Mouse (Mus musculus) limb, embryonic 12.5 days (tissue): ENCODE data around the gene Irf8. TPM values are rescaled to one million over a fixed set of nuclear protein-coding genes. Genes with fewer than 3 reads are reported as not detected.
"Not testable (repeated sequence)": the region's sequence is repeated elsewhere in the genome, so short reads cannot be mapped to it uniquely, and the experiment has no call there.

Source experiments
- ATAC-seq: fragments of 200-750 bp; cut with Nextera tagmentation; 2 replicates; pipeline ENCODE4 v1.8.0; 2017; ENCODE audit warnings: low read depth, moderate TSS enrichment; ENCODE audit not compliant: insufficient number of reproducible peaks, insufficient read depth, low FRiP score, low TSS enrichment
- H3K27ac ChIP-seq: fragments of 300-500 bp; sonication (generic); 2 replicates; pipeline ENCODE4 v1.5.1; 2016; ENCODE audit warnings: mild to moderate bottlenecking, moderate library complexity
- H3K27me3 ChIP-seq: fragments of 300-500 bp; sonication (generic); 2 replicates; pipeline ENCODE4 v1.6.1; 2016; ENCODE audit warnings: mild to moderate bottlenecking, moderate library complexity
- H3K36me3 ChIP-seq: fragments of 300-500 bp; sonication (generic); 2 replicates; pipeline ENCODE4 v1.6.1; 2016; ENCODE audit warnings: mild to moderate bottlenecking, moderate library complexity
- H3K4me1 ChIP-seq: fragments of 300-500 bp; sonication (generic); replicated peaks from 2 replicates; pipeline ENCODE4 v1.6.1; 2016
- H3K4me2 ChIP-seq: fragments of 300-500 bp; sonication (generic); 2 replicates; pipeline ENCODE4 v1.6.1; 2016; ENCODE audit warnings: mild to moderate bottlenecking, moderate library complexity
- H3K4me3 ChIP-seq: fragments of 300-500 bp; sonication (generic); replicated peaks from 2 replicates; pipeline ENCODE4 v1.5.1; 2016; ENCODE audit warnings: mild to moderate bottlenecking
- H3K9ac ChIP-seq: fragments of 300-500 bp; sonication (generic); replicated peaks from 2 replicates; pipeline ENCODE4 v1.6.1; 2016; ENCODE audit warnings: mild to moderate bottlenecking, moderate library complexity
- H3K9me3 ChIP-seq: fragments of 300-500 bp; sonication (generic); 2 replicates; pipeline ENCODE4 v1.6.1; 2016; ENCODE audit warnings: mild to moderate bottlenecking, moderate library complexity
- WGBS: fragments of 180-500 bp; shearing (Covaris S2); methylation state at CpG from one replicate; pipeline ENCODE4 v1.1.7; 2016; 5-methylcytosine and 5-hydroxymethylcytosine counted together
- polyA plus RNA-seq: library from polyadenylated mRNA; unstranded; fragments of >200 nt; fragmentation: Nextera tagmentation; extraction: Ambion mirVana; gene quantifications from 2 replicates; pipeline ENCODE4 v1.2.1, GENCODE M21; 2016

The Irf8 gene
- polyA plus RNA-seq, 1 experiment from 2014 or later, result 3.5 TPM

DNA sequence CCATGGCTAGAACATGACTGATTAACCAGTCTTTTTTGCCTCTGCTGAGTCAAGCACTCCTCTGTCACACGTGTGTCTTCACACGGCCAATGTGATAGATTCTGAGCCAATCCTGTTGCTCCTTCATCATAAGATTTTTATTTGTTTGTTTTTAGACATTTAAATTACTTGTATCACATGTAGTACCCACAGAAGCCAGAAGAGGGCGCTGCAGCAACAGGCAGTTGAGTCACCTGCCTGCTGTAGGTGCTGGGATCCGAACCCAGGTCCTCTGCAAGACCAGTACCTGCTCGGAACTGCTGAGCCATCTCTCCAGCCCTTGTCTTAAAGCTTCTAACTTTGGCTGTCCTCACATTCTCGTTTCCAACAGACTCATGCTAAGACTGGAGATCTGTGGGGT is 13.1 kb upstream of the Irf8 start:
- H3K36me3 ChIP-seq, result no peaks in the 10 kb centered on the region
- ATAC-seq, result no peak
- H3K27ac ChIP-seq, result no peak overlapping the region
- WGBS, result 76% methylated on average over 6 of the region's 6 CpGs
- H3K4me2 ChIP-seq, result no peak overlapping the region
- 0 out of 2 replicates have a peak, but pooled peaks cover 2% of the 10 kb centered on the region for H3K4me1 ChIP-seq
- peaks cover 2% of the 10 kb centered on the region; the same call in 1 of the 2 replicates for H3K27me3 ChIP-seq
- H3K4me3 ChIP-seq, result no peak overlapping the region
- 0 out of 2 replicates have a peak, but pooled peaks cover 2% of the 10 kb centered on the region for H3K9me3 ChIP-seq
- H3K9ac ChIP-seq, result no peak overlapping the region

DNA sequence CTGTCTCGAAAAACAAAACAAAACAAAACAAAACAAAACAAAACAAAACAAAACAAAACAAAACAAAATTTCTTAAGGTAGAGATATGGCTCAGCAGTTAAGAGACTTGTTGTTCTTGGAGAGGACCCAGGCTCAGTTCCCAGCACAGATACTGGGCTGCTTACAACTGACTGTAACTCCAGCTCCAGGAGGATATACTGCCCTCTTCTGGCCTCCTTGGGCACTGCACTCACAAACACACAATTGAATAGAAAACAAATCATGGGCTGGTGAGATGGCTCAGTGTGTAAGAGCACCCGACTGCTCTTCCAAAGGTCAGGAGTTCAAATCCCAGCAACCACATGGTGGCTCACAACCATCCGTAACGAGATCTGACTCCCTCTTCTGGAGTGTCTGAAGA is 12.1 kb upstream of the Irf8 start:
- not testable (repeated sequence) for H3K9me3 ChIP-seq, ATAC-seq, H3K36me3 ChIP-seq, H3K4me1 ChIP-seq, H3K9ac ChIP-seq, H3K4me2 ChIP-seq, H3K27me3 ChIP-seq, H3K27ac ChIP-seq, H3K4me3 ChIP-seq
- WGBS, result 90% methylated on average over 4 of the region's 4 CpGs

DNA sequence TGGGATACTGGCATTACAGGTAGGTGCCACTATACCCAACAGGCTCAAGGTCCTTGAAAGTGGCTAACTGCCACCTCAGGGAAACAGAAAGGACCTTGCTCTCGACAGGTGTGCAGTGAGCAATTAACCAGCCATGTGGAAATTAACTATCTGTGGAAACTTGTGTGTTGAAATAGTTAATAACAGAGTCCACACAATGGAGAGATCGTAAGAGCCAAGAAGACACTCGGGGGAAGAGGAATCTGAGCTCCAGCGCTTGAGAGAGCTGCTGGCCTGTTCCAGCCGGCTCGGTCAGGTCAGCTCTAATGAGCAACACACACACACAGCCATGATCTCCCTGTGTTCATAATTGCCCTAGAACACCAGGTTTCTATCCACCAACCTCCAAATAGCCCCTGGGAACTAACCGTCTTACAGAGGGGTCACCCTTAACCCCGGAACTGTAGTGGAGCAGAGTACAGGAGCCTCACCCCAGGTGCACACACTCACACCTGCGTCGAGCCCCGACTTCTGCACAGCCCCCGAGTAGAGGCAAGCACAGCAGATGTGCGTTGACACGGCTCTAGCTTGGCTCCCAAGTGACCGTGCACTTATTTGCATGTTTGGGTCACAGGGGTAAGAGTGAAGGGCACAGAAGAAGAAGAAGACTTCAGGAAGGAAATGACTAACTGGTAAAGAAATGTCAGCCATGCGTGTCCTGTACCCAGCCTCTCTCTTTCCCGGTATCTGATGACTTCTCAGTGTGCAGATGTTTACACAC is 11.2 kb upstream of the Irf8 start:
- no peak for ATAC-seq
- H3K27ac ChIP-seq, result no peak overlapping the region
- H3K4me2 ChIP-seq, result no peak overlapping the region
- WGBS, result 63% methylated on average over 17 of the region's 17 CpGs
- H3K9ac ChIP-seq, result no peak overlapping the region
- H3K9me3 ChIP-seq, result 0 out of 2 replicates have a peak, but pooled peaks cover 2% of the 10 kb centered on the region
- 0 out of 2 replicates have a peak, but pooled peaks cover 2% of the 10 kb centered on the region for H3K4me1 ChIP-seq
- peaks cover 9% of the 10 kb centered on the region for H3K27me3 ChIP-seq
- H3K36me3 ChIP-seq, result no peaks in the 10 kb centered on the region
- H3K4me3 ChIP-seq, result no peak overlapping the region

DNA sequence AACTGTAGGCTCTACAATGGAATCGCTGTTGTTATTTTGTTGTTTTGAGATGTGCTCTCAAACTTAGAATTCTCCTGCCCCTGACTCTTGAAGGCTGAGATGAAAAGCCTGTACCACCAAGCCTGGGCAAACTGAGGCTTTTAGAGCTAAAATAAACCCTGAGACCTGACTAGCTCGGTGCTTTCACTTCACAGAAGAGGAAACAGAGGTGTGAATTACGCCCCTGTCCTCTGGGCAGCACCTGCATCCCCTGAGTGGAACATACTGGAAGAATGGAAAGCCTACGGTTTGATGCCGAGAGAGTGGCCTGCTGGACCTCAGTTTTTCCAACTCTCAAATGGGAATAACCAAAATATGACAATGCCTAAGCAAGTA is 10.6 kb upstream of the Irf8 start:
- 69% methylated on average over 5 of the region's 5 CpGs for whole genome bisulfite sequencing
- peaks cover 13% of the 10 kb centered on the region for H3K27me3 ChIP-seq
- H3K4me3 ChIP-seq, result no peak overlapping the region
- H3K9me3 ChIP-seq, result 0 out of 2 replicates have a peak, but pooled peaks cover 2% of the 10 kb centered on the region
- 0 out of 2 replicates have a peak, but pooled peaks cover 2% of the 10 kb centered on the region for H3K4me1 ChIP-seq
- no peaks in the 10 kb centered on the region for H3K36me3 ChIP-seq
- ATAC-seq, result no peak
- no peak overlapping the region for H3K9ac ChIP-seq
- no peak overlapping the region for H3K27ac ChIP-seq
- no peak overlapping the region for H3K4me2 ChIP-seq

DNA sequence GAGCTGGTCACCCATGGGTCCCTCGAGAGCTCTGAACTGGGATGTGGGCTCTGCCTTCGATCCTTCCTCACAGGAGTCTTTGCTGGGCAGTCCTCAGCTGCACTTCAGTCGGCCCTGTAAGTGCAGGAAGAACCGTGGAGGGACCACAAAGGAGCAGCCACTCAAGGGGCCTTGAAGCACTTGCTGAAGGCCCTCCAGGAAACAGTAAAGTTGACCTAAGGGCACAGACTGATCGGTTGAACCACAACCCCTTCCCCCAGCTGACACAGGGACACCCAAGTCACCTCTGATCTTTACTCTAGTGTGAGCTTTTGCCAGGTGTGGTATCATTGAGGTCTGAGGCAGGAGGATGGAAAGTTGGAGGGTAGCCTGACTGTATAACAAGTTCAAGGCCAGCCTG is 10.1 kb upstream of the Irf8 start:
- Histone ChIP-seq H3K27ac (no peak overlapping the region), H3K4me2 (no peak overlapping the region), H3K9ac (no peak overlapping the region), H3K36me3 (no peaks in the 10 kb centered on the region), H3K27me3 (peaks cover 14% of the 10 kb centered on the region), H3K4me3 (no peak overlapping the region), H3K4me1 (0 out of 2 replicates have a peak, but pooled peaks cover 2% of the 10 kb centered on the region), H3K9me3 (0 out of 2 replicates have a peak, but pooled peaks cover 2% of the 10 kb centered on the region)
- no peak for ATAC-seq
- 73% methylated on average over 5 of the region's 5 CpGs for WGBS

GRCm38 (mm10) chr8:120728488-120729160 is 7.5 kb upstream of the Irf8 start:
- no peak for ATAC-seq
- 62% methylated on average over 9 of the region's 9 CpGs for WGBS
- Histone ChIP-seq H3K4me3 (no peak overlapping the region), H3K4me2 (no peak overlapping the region), H3K9me3 (0 out of 2 replicates have a peak, but pooled peaks cover 2% of the 10 kb centered on the region), H3K36me3 (no peaks in the 10 kb centered on the region), H3K9ac (no peak overlapping the region), H3K27me3 (peaks cover 26% of the 10 kb centered on the region), H3K27ac (no peak overlapping the region), H3K4me1 (0 out of 2 replicates have a peak, but pooled peaks cover 2% of the 10 kb centered on the region)

DNA sequence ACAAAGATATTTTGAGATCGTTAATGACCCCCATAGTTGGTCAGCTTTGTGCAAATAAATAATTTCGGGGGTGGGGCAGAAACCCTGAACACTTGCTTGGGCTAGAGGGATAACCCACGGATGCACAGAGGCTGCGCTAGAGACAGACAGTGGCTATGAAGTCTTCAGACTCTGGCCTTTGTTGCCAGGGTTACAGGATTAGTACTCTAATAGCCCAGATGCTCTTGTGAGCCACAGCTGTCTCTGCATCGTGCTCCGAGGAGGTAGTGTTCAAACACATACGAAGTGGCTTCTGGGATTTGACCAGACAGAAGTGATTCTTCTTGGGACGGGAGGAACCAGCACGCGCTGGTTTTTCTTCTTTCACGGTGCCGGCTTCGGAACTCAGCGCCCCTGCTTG is 4.6 kb upstream of the Irf8 start:
- Histone ChIP-seq H3K4me1 (peaks cover 9% of the 10 kb centered on the region), H3K9ac (no peak overlapping the region), H3K27me3 (peaks cover 55% of the 10 kb centered on the region), H3K9me3 (no peaks in the 10 kb centered on the region), H3K36me3 (no peaks in the 10 kb centered on the region), H3K27ac (no peak overlapping the region), H3K4me2 (peak overlapping the region; percentile 24), H3K4me3 (no peak overlapping the region)
- WGBS, result 47% methylated on average over 14 of the region's 14 CpGs
- ATAC-seq, result no peak

DNA sequence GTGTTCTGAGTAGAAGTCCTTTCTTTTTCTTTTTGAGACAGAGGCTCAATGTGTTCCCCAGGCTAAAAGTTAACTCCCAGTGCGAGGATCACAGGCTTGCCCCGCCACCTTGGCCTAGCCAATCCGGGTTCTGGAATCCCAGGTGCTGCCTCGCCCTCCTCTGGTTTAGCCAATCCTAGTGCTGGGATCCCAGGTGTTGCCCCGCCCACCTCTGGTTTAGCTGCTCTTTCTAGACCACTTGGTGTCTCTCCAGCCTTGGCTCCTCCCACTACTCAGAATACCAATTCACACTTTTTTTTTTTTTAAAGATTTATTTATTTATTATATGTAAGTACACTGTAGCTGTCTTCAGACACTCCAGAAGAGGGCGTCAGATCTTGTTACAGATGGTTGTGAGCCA is 4.1 kb upstream of the Irf8 start:
- peaks cover 60% of the 10 kb centered on the region for H3K27me3 ChIP-seq
- H3K36me3 ChIP-seq, result no peaks in the 10 kb centered on the region
- no peak overlapping the region for H3K4me3 ChIP-seq
- peak overlapping the region; percentile 24 for H3K4me2 ChIP-seq
- no peak for ATAC-seq
- peaks cover 10% of the 10 kb centered on the region for H3K4me1 ChIP-seq
- no peak overlapping the region for H3K27ac ChIP-seq
- H3K9ac ChIP-seq, result no peak overlapping the region
- H3K9me3 ChIP-seq, result no peaks in the 10 kb centered on the region
- WGBS, result 43% methylated on average over 6 of the region's 6 CpGs

DNA sequence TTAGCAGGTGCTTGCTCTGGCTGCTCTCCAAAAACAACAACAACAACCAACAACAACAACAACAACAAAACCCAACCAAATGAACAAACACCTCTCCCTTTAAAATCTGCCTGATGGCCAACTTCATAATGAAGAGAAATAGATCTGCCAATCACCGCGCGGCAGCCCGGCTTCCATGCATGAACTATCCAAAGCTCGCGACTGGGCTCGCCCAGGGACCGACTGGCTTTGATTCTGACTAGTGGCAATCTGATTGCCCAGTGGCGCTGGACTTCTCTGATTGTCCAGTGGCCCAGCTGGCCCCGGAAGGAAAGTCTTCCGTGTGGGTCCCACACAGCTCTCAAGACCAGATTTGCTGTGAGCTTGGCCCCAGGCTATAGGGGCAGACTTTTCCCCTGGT is 328 bp downstream of the Irf8 start:
- 3% methylated on average over 11 of the region's 11 CpGs for WGBS

DNA sequence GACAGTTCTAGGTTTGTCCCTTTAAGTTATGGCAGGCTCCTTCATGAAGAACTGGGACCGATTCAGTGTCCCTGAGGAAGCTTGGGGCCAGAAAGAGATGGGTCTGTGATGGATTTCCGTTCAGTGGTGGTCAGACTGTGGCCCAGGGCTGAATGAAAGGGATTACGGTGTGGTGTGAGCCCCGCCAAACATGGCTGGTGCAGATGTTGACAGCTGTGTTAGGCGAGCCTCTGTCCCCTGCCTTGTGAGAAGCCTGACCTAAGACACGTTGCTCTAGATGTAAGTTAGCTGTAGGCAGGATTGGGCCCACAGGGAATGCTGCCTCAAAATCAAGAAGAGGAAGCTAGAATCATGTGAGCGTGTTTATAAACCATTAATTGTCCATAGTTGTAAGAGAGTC is 1.0 kb downstream of the Irf8 start:
- Histone ChIP-seq H3K4me1 (peaks cover 10% of the 10 kb centered on the region), H3K27me3 (peaks cover 70% of the 10 kb centered on the region), H3K4me3 (no peak overlapping the region), H3K27ac (no peak overlapping the region), H3K36me3 (no peaks in the 10 kb centered on the region), H3K9ac (no peak overlapping the region), H3K9me3 (0 out of 2 replicates have a peak, but pooled peaks cover 6% of the 10 kb centered on the region), H3K4me2 (peak overlapping the region; percentile 92; the same call in 1 of the 2 replicates)
- WGBS, result 57% methylated on average over 7 of the region's 7 CpGs
- no peak for ATAC-seq

More for the DNA sequence above, 328 bp downstream of the Irf8 start:
- Histone ChIP-seq H3K4me1 (peaks cover 10% of the 10 kb centered on the region), H3K9ac (no peak overlapping the region), H3K36me3 (no peaks in the 10 kb centered on the region), H3K9me3 (0 out of 2 replicates have a peak, but pooled peaks cover 6% of the 10 kb centered on the region), H3K4me2 (peak overlapping the region; percentile 92), H3K27me3 (peaks cover 67% of the 10 kb centered on the region), H3K4me3 (peak overlapping the region; percentile 48), H3K27ac (no peak overlapping the region)
- ATAC-seq, result 0 out of 2 replicates have a peak, but pooled peaks have one; percentile 32

DNA sequence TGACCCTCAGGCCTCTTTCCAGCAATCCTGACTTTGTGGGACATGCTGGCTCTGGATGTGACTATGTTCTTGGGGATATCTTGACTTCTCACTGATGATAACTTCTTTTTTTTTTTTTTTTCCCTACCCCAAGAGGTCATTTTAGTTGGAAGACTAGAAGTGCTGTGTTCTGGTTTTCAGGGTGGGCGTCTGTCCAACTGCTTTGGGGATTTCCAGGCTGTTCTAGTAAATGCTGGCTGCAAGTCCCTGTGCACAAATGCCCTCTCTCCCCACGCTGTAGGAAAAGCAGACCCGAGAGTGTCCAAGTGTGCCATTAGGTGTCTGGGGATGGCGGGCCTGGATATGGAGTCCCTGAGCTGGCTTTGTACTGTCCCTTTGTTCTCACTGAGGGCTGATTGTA is 2.6 kb downstream of the Irf8 start:
- H3K27ac ChIP-seq, result no peak overlapping the region
- no peak overlapping the region for H3K4me3 ChIP-seq
- 77% methylated on average over 4 of the region's 4 CpGs for WGBS
- no peak for ATAC-seq
- no peak overlapping the region for H3K9ac ChIP-seq
- no peaks in the 10 kb centered on the region for H3K36me3 ChIP-seq
- H3K4me2 ChIP-seq, result no peak overlapping the region
- peaks cover 16% of the 10 kb centered on the region for H3K4me1 ChIP-seq
- peaks cover 62% of the 10 kb centered on the region for H3K27me3 ChIP-seq
- H3K9me3 ChIP-seq, result 0 out of 2 replicates have a peak, but pooled peaks cover 6% of the 10 kb centered on the region
